Mouse (Mus musculus) liver, embryonic 14.5 days (tissue): Measurements from ENCODE around the gene Pirt. TPM values are rescaled to one million over a fixed set of nuclear protein-coding genes. Genes with fewer than 3 reads are reported as not detected.

Experiments
- ATAC-seq: fragments of 200-750 bp; cut with Nextera tagmentation; 2 replicates; pipeline ENCODE4 v1.8.0; 2017; ENCODE audit warnings: moderate number of reproducible peaks, mild to moderate bottlenecking, moderate library complexity; ENCODE audit not compliant: insufficient read depth
- DNase-seq, 3 experiments: peaks; one replicate each; pipeline ENCODE4 v3.0.0-alpha.2; 2012 to 2013; ENCODE audit warnings: low read depth in 3 of 3, low spot score in 3 of 3
- H3K27ac ChIP-seq: fragments of 300-500 bp; sonication (generic); 2 replicates; pipeline ENCODE4 v1.5.1; 2014; ENCODE audit warnings: moderate library complexity, mild to moderate bottlenecking, control low read depth, inconsistent platforms
- H3K27me3 ChIP-seq: fragments of 300-500 bp; sonication (generic); 2 replicates; pipeline ENCODE4 v1.6.1; 2014; ENCODE audit warnings: mild to moderate bottlenecking, low read length, moderate library complexity; ENCODE audit not compliant: control insufficient read depth, insufficient read depth
- H3K36me3 ChIP-seq: fragments of 300-500 bp; sonication (generic); replicated peaks from 2 replicates; pipeline ENCODE4 v1.6.1; 2014; ENCODE audit warnings: low read depth; ENCODE audit not compliant: control insufficient read depth, insufficient read depth
- H3K4me1 ChIP-seq, 2 experiments: fragments of 200-500 bp in 1 of 2; fragments of 300-500 bp in 1 of 2; sonication (generic) in 1 of 2; replicated peaks; 2 replicates each; pipeline ENCODE4 v1.6.1; 2012 to 2014; ENCODE audit warnings: antibody characterized with exemption in 1 of 2, inconsistent platforms in 1 of 2, low read length in 1 of 2; ENCODE audit not compliant: control insufficient read depth in 2 of 2, insufficient read depth in 2 of 2
- H3K4me2 ChIP-seq: fragments of 300-500 bp; sonication (generic); 2 replicates; pipeline ENCODE4 v1.6.1; 2014; ENCODE audit warnings: low read depth, mild to moderate bottlenecking, control low read depth, moderate library complexity
- H3K4me3 ChIP-seq, 2 experiments: fragments of 200-500 bp in 1 of 2; fragments of 300-500 bp in 1 of 2; sonication (generic) in 1 of 2; 2 replicates each; pipeline ENCODE4 v1.5.1; 2012 to 2014; ENCODE audit warnings: low read depth in 2 of 2, low read length in 2 of 2, mild to moderate bottlenecking in 2 of 2, control low read depth in 1 of 2, inconsistent platforms in 1 of 2, moderate library complexity in 1 of 2; ENCODE audit not compliant: insufficient read depth in 1 of 2
- H3K9ac ChIP-seq: fragments of 300-500 bp; sonication (generic); replicated peaks from 2 replicates; pipeline ENCODE4 v1.6.1; 2014; ENCODE audit warnings: mild to moderate bottlenecking, control low read depth, moderate library complexity
- H3K9me3 ChIP-seq: fragments of 300-500 bp; sonication (generic); 2 replicates; pipeline ENCODE4 v1.6.1; 2016; ENCODE audit warnings: low read length, mixed read lengths; ENCODE audit not compliant: control insufficient read depth
- CTCF ChIP-seq: IDR thresholded peaks from 2 replicates; pipeline ENCODE4 v1.5.1; 2016; ENCODE audit warnings: antibody characterized with exemption, low read depth, control low read depth
- EP300 ChIP-seq: IDR thresholded peaks from 2 replicates; pipeline ENCODE4 v1.6.1; 2016; ENCODE audit warnings: antibody characterized with exemption, low read depth
- WGBS: fragments of 180-500 bp; shearing (Covaris S2); extraction: QIAGEN DNeasy Blood & Tissue Kit; methylation state at CpG from one replicate; pipeline ENCODE4 v1.1.7; 2014; ENCODE audit not compliant: insufficient replicate concordance; 5-methylcytosine and 5-hydroxymethylcytosine counted together
- polyA plus RNA-seq, 2 experiments: library from polyadenylated mRNA; depleted of rRNA in 1 of 2; stranded (reverse) in 1 of 2; unstranded in 1 of 2; fragments of >200 nt; fragmentation: Nextera tagmentation in 1 of 2; extraction: Ambion mirVana in 1 of 2; gene quantifications; 2 replicates each; pipeline versions ENCODE4 v1.2.1 to v1.2.3; 2012 to 2014

Pirt gene
- polyA plus RNA-seq, 2 experiments, result not detected

DNA sequence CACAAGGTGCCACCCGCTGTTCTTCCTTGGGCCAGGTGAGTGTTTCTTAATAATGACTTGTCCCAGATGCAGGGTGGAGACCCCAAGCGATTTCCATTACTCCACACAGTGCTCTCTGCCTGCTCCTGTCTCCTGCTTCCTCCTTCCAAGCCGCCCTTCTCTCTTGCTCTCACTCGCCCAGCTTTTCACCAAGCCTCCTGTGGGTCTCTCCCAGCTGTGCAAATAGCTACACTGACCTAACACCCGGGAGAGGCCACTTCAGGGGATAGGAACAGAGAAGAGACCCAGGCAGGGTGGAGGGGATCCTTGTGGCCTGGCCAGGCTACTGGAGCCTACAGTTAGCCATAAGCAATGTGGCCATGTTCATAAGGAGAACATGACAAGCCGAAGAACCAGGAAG lies 35.1 kb downstream of the Pirt start:
- H3K4me3 ChIP-seq, result no peak overlapping the region
- H3K36me3 ChIP-seq, result no peaks in the 10 kb centered on the region
- H3K4me2 ChIP-seq, result no peak overlapping the region
- WGBS, result 50% methylated on average over 6 of the region's 6 CpGs
- DNase-seq, result no peak
- H3K27ac ChIP-seq, result no peak overlapping the region
- H3K27me3 ChIP-seq, result no peaks in the 10 kb centered on the region
- H3K9me3 ChIP-seq, result no peaks in the 10 kb centered on the region
- no peak for ATAC-seq
- TF ChIP-seq EP300 (no peak), CTCF (no peak)
- H3K4me1 ChIP-seq, result no peaks in the 10 kb centered on the region
- H3K9ac ChIP-seq, result no peak overlapping the region

DNA sequence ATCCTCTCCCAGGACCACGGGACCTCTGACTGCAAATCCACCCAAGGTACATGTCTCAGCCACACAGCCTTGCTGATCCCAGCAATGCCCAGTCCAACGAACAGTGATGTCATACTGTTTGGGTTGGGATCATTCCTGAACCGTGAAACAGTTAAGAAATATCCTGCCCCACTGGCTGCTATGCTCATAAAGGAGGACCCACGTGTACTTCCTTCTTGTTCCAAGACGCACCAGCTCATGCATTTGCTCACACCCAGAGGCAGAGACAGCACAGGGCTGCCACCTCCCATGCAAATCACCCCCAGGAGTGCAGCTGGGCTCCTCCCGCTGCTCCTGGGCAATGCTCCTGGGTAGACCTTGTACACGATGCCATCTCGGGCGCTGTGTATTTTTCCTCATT lies 44.5 kb downstream of the Pirt start, which contains the start of gene Tmem238l:
Gene Tmem238l, plus strand, starts transcription at position 336 of the 400 bp plus-strand sequence.
- DNase-seq (no peak), ATAC-seq (no peak)
- Histone ChIP-seq H3K36me3 (no peaks in the 10 kb centered on the region), H3K9me3 (no peaks in the 10 kb centered on the region), H3K4me1 (no peaks in the 10 kb centered on the region), H3K27me3 (no peaks in the 10 kb centered on the region), H3K9ac (no peak within 1 kb of the TSS), H3K4me3 (no peak within 1 kb of the TSS), H3K4me2 (no peak within 1 kb of the TSS), H3K27ac (no peak within 1 kb of the TSS)
- WGBS, result 52% methylated on average over 9 of the region's 9 CpGs
- no peak for TF ChIP-seq EP300

DNA sequence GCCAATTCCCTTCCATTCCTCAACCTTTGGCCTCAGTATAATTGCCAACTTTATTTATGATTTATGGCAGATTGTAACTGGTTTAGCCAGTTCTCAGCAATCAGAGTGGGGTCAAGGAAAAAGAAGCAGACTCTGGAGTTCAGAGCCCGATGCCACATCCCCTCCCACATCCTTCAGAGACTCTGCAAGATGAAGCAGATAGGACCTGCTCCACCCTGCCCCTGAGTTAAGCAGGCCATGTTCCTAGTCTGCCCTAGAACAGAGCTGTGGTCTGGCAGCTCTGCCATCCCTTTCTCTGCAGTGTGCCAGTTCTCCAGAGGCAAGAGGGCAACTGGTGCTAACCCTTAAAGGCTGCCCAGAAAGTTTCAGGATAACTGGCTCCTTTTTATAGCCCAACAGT lies 49.0 kb downstream of the Pirt start:
- no peak overlapping the region for H3K4me2 ChIP-seq
- TF ChIP-seq CTCF (no peak), EP300 (no peak)
- no peak overlapping the region for H3K9ac ChIP-seq
- no peak for DNase-seq
- no peak overlapping the region for H3K4me3 ChIP-seq
- H3K36me3 ChIP-seq, result no peaks in the 10 kb centered on the region
- no peak overlapping the region for H3K27ac ChIP-seq
- 55% methylated on average over 1 of the region's 1 CpGs for WGBS
- ATAC-seq, result no peak
- no peaks in the 10 kb centered on the region for H3K9me3 ChIP-seq
- H3K27me3 ChIP-seq, result no peaks in the 10 kb centered on the region
- H3K4me1 ChIP-seq, result no peaks in the 10 kb centered on the region

DNA sequence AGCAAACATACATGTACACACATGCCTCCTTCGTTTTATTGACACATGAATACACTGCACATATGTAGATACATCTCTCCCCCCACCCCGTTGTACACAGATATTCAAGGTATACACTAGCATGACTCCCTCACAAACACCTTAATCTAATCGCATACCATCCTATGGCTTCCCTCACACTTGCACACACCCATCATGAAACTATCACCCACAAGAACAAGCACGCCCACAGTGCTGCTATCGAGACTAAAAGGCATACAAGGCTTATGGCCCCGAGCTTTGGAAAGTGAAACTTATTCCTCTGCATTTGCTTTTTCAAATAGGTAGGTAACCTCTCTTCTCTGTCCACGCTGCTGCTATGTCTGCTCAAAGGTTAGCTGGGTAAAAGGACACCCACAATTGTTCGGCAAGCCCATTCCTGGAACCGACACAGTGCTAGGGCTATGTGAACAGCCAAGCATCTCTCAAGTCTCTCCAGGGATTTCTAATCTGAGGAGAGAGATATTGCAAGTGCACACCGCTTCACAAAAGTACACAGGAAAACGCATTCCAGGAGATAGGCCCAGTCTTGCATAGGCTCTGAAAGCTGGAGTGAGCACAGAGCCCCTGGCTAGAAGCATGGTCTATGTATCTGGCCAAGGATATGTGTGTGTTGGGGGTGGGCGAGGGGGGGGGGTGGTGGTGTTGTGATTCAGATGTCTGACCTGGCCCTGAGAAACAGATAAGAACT lies 49.8 kb downstream of the Pirt start:
- no peak for DNase-seq
- no peaks in the 10 kb centered on the region for H3K4me1 ChIP-seq
- H3K4me2 ChIP-seq, result no peak overlapping the region
- ATAC-seq, result no peak
- no peak overlapping the region for H3K9ac ChIP-seq
- H3K9me3 ChIP-seq, result no peaks in the 10 kb centered on the region
- no peaks in the 10 kb centered on the region for H3K27me3 ChIP-seq
- no peaks in the 10 kb centered on the region for H3K36me3 ChIP-seq
- no peak for TF ChIP-seq CTCF
- TF ChIP-seq EP300, result no peak
- no peak overlapping the region for H3K27ac ChIP-seq
- WGBS, result 61% methylated on average over 12 of the region's 12 CpGs
- H3K4me3 ChIP-seq, result no peak overlapping the region

DNA sequence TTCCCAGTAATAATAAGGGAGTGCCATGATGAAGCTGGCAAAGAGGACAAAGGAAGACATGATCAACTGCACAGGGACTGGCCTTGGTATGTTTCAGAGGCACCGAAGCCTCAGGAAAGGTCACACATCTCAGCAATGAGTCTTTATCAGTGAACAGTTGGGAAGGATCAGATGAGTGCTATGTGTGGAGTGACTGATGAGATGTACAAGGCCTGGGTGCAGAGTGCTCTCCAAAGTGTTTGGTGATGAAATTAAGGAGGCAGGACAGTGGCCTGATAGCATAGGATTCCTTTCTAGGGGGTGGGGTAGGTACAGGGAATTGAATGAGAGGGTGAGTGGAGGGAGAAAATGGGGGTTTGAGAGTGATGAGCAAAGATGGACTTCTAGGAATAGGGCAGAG lies 51.7 kb downstream of the Pirt start:
- Histone ChIP-seq H3K36me3 (no peaks in the 10 kb centered on the region), H3K4me3 (no peak overlapping the region), H3K9ac (no peak overlapping the region), H3K4me2 (no peak overlapping the region), H3K27ac (no peak overlapping the region), H3K27me3 (no peaks in the 10 kb centered on the region), H3K4me1 (no peaks in the 10 kb centered on the region), H3K9me3 (no peaks in the 10 kb centered on the region)
- WGBS, result 81% methylated on average over 1 of the region's 1 CpGs
- TF ChIP-seq EP300 (no peak), CTCF (no peak)
- no peak for ATAC-seq
- DNase-seq, result no peak
